Comparison of ENCODE assay signal across 22 mouse cellular contexts in the genomic region with DNA sequence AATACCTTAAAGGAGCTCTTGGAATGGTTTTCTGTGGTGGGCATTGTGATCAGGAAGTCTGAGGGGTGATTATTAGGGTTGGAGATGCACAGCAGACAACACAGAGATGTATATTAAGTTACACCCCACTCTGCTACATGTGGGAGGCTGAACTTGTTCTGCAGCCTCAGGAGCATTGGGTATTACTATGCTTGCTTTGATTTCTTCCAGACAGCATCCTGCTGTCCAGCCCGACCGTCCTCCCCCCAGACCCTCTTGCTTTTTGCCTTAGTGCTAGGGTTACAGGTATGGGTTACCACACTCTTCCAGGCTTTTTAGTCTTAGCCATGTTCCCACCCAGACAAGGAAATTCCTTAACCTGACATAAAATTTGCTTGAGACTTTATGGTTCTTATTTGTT. TPM values are rescaled to one million over a fixed set of nuclear protein-coding genes. Genes with fewer than 3 reads are reported as not detected.
DNase-seq lines count a peak whose midpoint lies in the region; ATAC-seq and TF ChIP-seq lines count a peak whose summit lies in the region.
"Had no signal": no experiment of that assay in that cellular context is flagged by ENCODE, and none has a peak within 500 bp of the region (broad histone marks: within the 10 kb centered on the region; RNA-seq: fewer than 3 reads in every experiment).

No protein-coding gene starts in this region.

- DNase-seq in intestine, embryonic 14.5 days (ENCODE audit: low spot score) = no peak
- DNase-seq in kidney, adult 11 months = no peak
- no peak for DNase-seq in lung, postnatal 0 days (ENCODE audit: low spot score)
- no peak for DNase-seq in layer of hippocampus, adult 18-20 months (ENCODE audit: low spot score in 2 of 2)
- DNase-seq: adrenal gland, adult 8-10 months; adrenal gland, postnatal 36 days; cerebellum, adult 18-20 months; cerebellum, adult 9-10 months; cerebellum, postnatal 14 days; forebrain, postnatal 0 days; gastrocnemius, adult 2 months; gastrocnemius, postnatal 14 days had no signal

- H3K9ac ChIP-seq in intestine, embryonic 14.5 days (ENCODE audit: low read length) = no peak overlapping the region
- H3K9ac ChIP-seq in intestine, postnatal 0 days (ENCODE audit: low read depth, low read length) = no peak overlapping the region
- H3K9ac ChIP-seq in kidney, embryonic 16.5 days (replicated peaks; ENCODE audit: low read length) = no peak overlapping the region
- H3K9ac ChIP-seq in lung, embryonic 15.5 days = no peak overlapping the region
- no peak overlapping the region for H3K9ac ChIP-seq in lung, postnatal 0 days (replicated peaks; ENCODE audit: low read depth)
- H3K9ac ChIP-seq: embryonic facial prominence, embryonic 12.5 days; embryonic facial prominence, embryonic 15.5 days; forebrain, postnatal 0 days; hindbrain, embryonic 12.5 days had no signal

- no peak for TF ChIP-seq EP300 in lung, postnatal 0 days (IDR thresholded peaks at IDR 0.05)

- H3K27me3 ChIP-seq in intestine, embryonic 14.5 days (replicated peaks; ENCODE audit: control insufficient read depth, insufficient read depth, low read length) = no peaks in the 10 kb centered on the region
- no peaks in the 10 kb centered on the region for H3K27me3 ChIP-seq in intestine, postnatal 0 days (replicated peaks; ENCODE audit: control insufficient read depth, insufficient read depth, low read length)
- H3K27me3 ChIP-seq in kidney, embryonic 16.5 days (ENCODE audit: insufficient read depth, low read length) = no peaks in the 10 kb centered on the region
- H3K27me3 ChIP-seq in lung, embryonic 15.5 days = no peaks in the 10 kb centered on the region
- no peaks in the 10 kb centered on the region for H3K27me3 ChIP-seq in lung, postnatal 0 days (replicated peaks; ENCODE audit: insufficient read depth, low read length)
- H3K27me3 ChIP-seq in small intestine, adult 2 months (ENCODE audit: control insufficient read depth, insufficient read depth, low read length) = no peaks in the 10 kb centered on the region
- H3K27me3 ChIP-seq: embryonic facial prominence, embryonic 12.5 days; embryonic facial prominence, embryonic 15.5 days; hindbrain, embryonic 12.5 days had no signal

- peak overlapping the region; percentile 20; the same call in 1 of the 2 replicates for H3K27ac ChIP-seq in intestine, embryonic 14.5 days (ENCODE audit: low read depth)
- H3K27ac ChIP-seq in intestine, postnatal 0 days (ENCODE audit: low read depth, low read length) = no peak overlapping the region
- H3K27ac ChIP-seq in kidney, embryonic 16.5 days (ENCODE audit: low read length) = peak overlapping the region; percentile 88
- H3K27ac ChIP-seq in lung, embryonic 15.5 days = peak overlapping the region; percentile 7; the same call in 1 of the 2 replicates
- H3K27ac ChIP-seq in lung, postnatal 0 days (ENCODE audit: low read length) = no peak overlapping the region
- peak overlapping the region; percentile 46; the same call in 1 of the 2 replicates for H3K27ac ChIP-seq in small intestine, adult 2 months (ENCODE audit: insufficient read depth, low read depth, low read length)
- H3K27ac ChIP-seq: embryonic facial prominence, embryonic 12.5 days; embryonic facial prominence, embryonic 15.5 days; gastrocnemius, adult 2 months; hindbrain, embryonic 12.5 days had no signal

- H3K4me2 ChIP-seq in intestine, embryonic 14.5 days (ENCODE audit: low read length) = no peak overlapping the region
- no peak overlapping the region for H3K4me2 ChIP-seq in intestine, postnatal 0 days (replicated peaks; ENCODE audit: low read depth)
- no peak overlapping the region for H3K4me2 ChIP-seq in kidney, embryonic 16.5 days (replicated peaks; ENCODE audit: low read depth, low read length)
- H3K4me2 ChIP-seq in lung, embryonic 15.5 days = no peak overlapping the region
- no peak overlapping the region for H3K4me2 ChIP-seq in lung, postnatal 0 days (replicated peaks; ENCODE audit: low read depth, low read length)
- H3K4me2 ChIP-seq: embryonic facial prominence, embryonic 12.5 days; embryonic facial prominence, embryonic 15.5 days; heart, embryonic 11.5 days; hindbrain, embryonic 12.5 days had no signal

- TF ChIP-seq CTCF in intestine, postnatal 0 days (IDR thresholded peaks at IDR 0.05; ENCODE audit: low read depth) = no peak
- no peak for TF ChIP-seq CTCF in lung, postnatal 0 days (IDR thresholded peaks at IDR 0.05)
- TF ChIP-seq CTCF in small intestine, adult 2 months (IDR thresholded peaks at IDR 0.05; ENCODE audit: extremely low read depth, insufficient read length, insufficient replicate concordance, low read depth, low read length) = no peak

- no peak for ATAC-seq in intestine, embryonic 14.5 days (replicated peaks; ENCODE audit: low FRiP score, low TSS enrichment, low read depth)
- no peak for ATAC-seq in intestine, postnatal 0 days
- peak; percentile 66; the same call in 1 of the 2 replicates for ATAC-seq in kidney, embryonic 16.5 days (ENCODE audit: low FRiP score, low TSS enrichment)
- ATAC-seq in lung, embryonic 15.5 days (ENCODE audit: borderline replicate concordance, extremely low read depth, low FRiP score, low TSS enrichment) = no peak
- ATAC-seq in lung, postnatal 0 days = no peak
- ATAC-seq: activated CD4-positive, CD25-positive, alpha-beta regulatory T cell, adult 4 months; forebrain, embryonic 14.5 days; forebrain, postnatal 0 days had no signal

- WGBS in intestine, embryonic 14.5 days = 70% methylated on average over 2 of the region's 2 CpGs
- WGBS in intestine, postnatal 0 days = 65% methylated on average over 2 of the region's 2 CpGs
- 28% methylated on average over 2 of the region's 2 CpGs for WGBS in kidney, embryonic 16.5 days
- 42% methylated on average over 2 of the region's 2 CpGs for WGBS in lung, embryonic 15.5 days
- WGBS in lung, postnatal 0 days = 52% methylated on average over 2 of the region's 2 CpGs
- 84% methylated on average over 2 of the region's 2 CpGs for WGBS in small intestine, adult 2 months

- H3K4me3 ChIP-seq in intestine, embryonic 14.5 days (ENCODE audit: low read depth, low read length) = no peak overlapping the region
- no peak overlapping the region for H3K4me3 ChIP-seq in intestine, postnatal 0 days (ENCODE audit: low read depth, low read length)
- H3K4me3 ChIP-seq in kidney, embryonic 16.5 days (ENCODE audit: low read length) = no peak overlapping the region
- no peak overlapping the region for H3K4me3 ChIP-seq in lung, embryonic 15.5 days
- H3K4me3 ChIP-seq in lung, postnatal 0 days (ENCODE audit: low read depth, low read length) = no peak overlapping the region
- no peak overlapping the region for H3K4me3 ChIP-seq in small intestine, adult 2 months (ENCODE audit: low read depth, low read length)
- H3K4me3 ChIP-seq: embryonic facial prominence, embryonic 12.5 days; embryonic facial prominence, embryonic 15.5 days; gastrocnemius, adult 2 months; hindbrain, embryonic 12.5 days had no signal

- peaks cover 11% of the 10 kb centered on the region; the same call in 1 of the 2 replicates for H3K4me1 ChIP-seq in intestine, embryonic 14.5 days (replicated peaks; ENCODE audit: control insufficient read depth, insufficient read depth, low read length)
- H3K4me1 ChIP-seq in intestine, postnatal 0 days (replicated peaks; ENCODE audit: control insufficient read depth, insufficient read depth, low read length) = no peaks in the 10 kb centered on the region
- peaks cover 12% of the 10 kb centered on the region; the same call in 1 of the 2 replicates for H3K4me1 ChIP-seq in kidney, embryonic 16.5 days (ENCODE audit: insufficient read depth, low read length)
- H3K4me1 ChIP-seq in lung, embryonic 15.5 days = peaks cover 15% of the 10 kb centered on the region
- H3K4me1 ChIP-seq in lung, postnatal 0 days (ENCODE audit: insufficient read depth, low read depth, low read length) = peaks cover 7% of the 10 kb centered on the region; the same call in 1 of the 2 replicates
- no peaks in the 10 kb centered on the region for H3K4me1 ChIP-seq in small intestine, adult 2 months (ENCODE audit: control insufficient read depth, insufficient read depth, insufficient read length, low read length)
- H3K4me1 ChIP-seq: embryonic facial prominence, embryonic 12.5 days; embryonic facial prominence, embryonic 15.5 days; hindbrain, embryonic 12.5 days had no signal

- 0 out of 2 replicates have a peak, but pooled peaks cover 3% of the 10 kb centered on the region for H3K36me3 ChIP-seq in intestine, embryonic 14.5 days (ENCODE audit: control insufficient read depth, insufficient read depth, low read length)
- H3K36me3 ChIP-seq in intestine, postnatal 0 days (ENCODE audit: control insufficient read depth, insufficient read depth) = no peaks in the 10 kb centered on the region
- no peaks in the 10 kb centered on the region for H3K36me3 ChIP-seq in kidney, embryonic 16.5 days (ENCODE audit: insufficient read depth, low read length)
- H3K36me3 ChIP-seq in lung, embryonic 15.5 days = no peaks in the 10 kb centered on the region
- no peaks in the 10 kb centered on the region for H3K36me3 ChIP-seq in lung, postnatal 0 days (ENCODE audit: insufficient read depth, low read length)
- no peaks in the 10 kb centered on the region for H3K36me3 ChIP-seq in small intestine, adult 2 months (ENCODE audit: control insufficient read depth, insufficient read depth, low read length)
- H3K36me3 ChIP-seq: embryonic facial prominence, embryonic 12.5 days; embryonic facial prominence, embryonic 15.5 days; hindbrain, embryonic 12.5 days had no signal

- no peaks in the 10 kb centered on the region for H3K9me3 ChIP-seq in intestine, embryonic 14.5 days (ENCODE audit: control insufficient read depth, low read length)
- H3K9me3 ChIP-seq in intestine, postnatal 0 days (ENCODE audit: control insufficient read depth) = no peaks in the 10 kb centered on the region
- H3K9me3 ChIP-seq in kidney, embryonic 16.5 days (ENCODE audit: low read length) = no peaks in the 10 kb centered on the region
- no peaks in the 10 kb centered on the region for H3K9me3 ChIP-seq in lung, embryonic 15.5 days
- H3K9me3 ChIP-seq in lung, postnatal 0 days (ENCODE audit: low read length) = no peaks in the 10 kb centered on the region
- H3K9me3 ChIP-seq: embryonic facial prominence, embryonic 12.5 days; embryonic facial prominence, embryonic 15.5 days; hindbrain, embryonic 12.5 days had no signal

- no peak for TF ChIP-seq POLR2A in small intestine, adult 2 months (IDR thresholded peaks at IDR 0.05; ENCODE audit: low read depth, low read length)

RNA-seq across cellular contexts. Expression of a gene that starts 30.8 kb away (rescaled TPM):
- 10.0 and 10.3 TPM in 2 replicates for polyA plus RNA-seq in intestine, embryonic 14.5 days (2014; fragmentation: Nextera tagmentation; extraction: Ambion mirVana)
- polyA plus RNA-seq in intestine, postnatal 0 days (2015; fragmentation: Nextera tagmentation; extraction: Ambion mirVana) = 1.3 and 1.9 TPM in 2 replicates
- 8.0 and 8.9 TPM in 2 replicates for polyA plus RNA-seq in kidney, embryonic 16.5 days (2015; fragmentation: Nextera tagmentation; extraction: Ambion mirVana)
- 7.6 and 9.0 TPM in 2 replicates for polyA plus RNA-seq in lung, embryonic 15.5 days (2015; fragmentation: Nextera tagmentation; extraction: Ambion mirVana)
- 1.3 and 1.5 TPM in 2 replicates for polyA plus RNA-seq in lung, postnatal 0 days (2015; fragmentation: Nextera tagmentation; extraction: Ambion mirVana)
- 0.14 and 0.46 TPM in 2 replicates for polyA plus RNA-seq in small intestine, adult 2 months (2012; rRNA removed)
- total RNA-seq in layer of hippocampus, adult 18-20 months (2021) = under 1 TPM in 1 of 2 experiments, not detected in 1; 0.17 TPM

RNA-seq across cellular contexts. Expression of a gene that starts 31.8 kb away (rescaled TPM):
- 12.5 and 17.9 TPM in 2 replicates for polyA plus RNA-seq in intestine, embryonic 14.5 days (2014; fragmentation: Nextera tagmentation; extraction: Ambion mirVana)
- 7.9 and 10.1 TPM in 2 replicates for polyA plus RNA-seq in intestine, postnatal 0 days (2015; fragmentation: Nextera tagmentation; extraction: Ambion mirVana)
- polyA plus RNA-seq in kidney, embryonic 16.5 days (2015; fragmentation: Nextera tagmentation; extraction: Ambion mirVana) = 11.2 and 17.7 TPM in 2 replicates
- polyA plus RNA-seq in lung, embryonic 15.5 days (2015; fragmentation: Nextera tagmentation; extraction: Ambion mirVana) = 10.9 and 12.3 TPM in 2 replicates
- polyA plus RNA-seq in lung, postnatal 0 days (2015; fragmentation: Nextera tagmentation; extraction: Ambion mirVana) = 7.0 and 8.0 TPM in 2 replicates
- polyA plus RNA-seq in small intestine, adult 2 months (2012; rRNA removed) = 10.8 and 17.1 TPM in 2 replicates
- total RNA-seq in layer of hippocampus, adult 18-20 months (2021) = 10 to 100 TPM; 32.7 to 33.6 TPM

Comparison
In these comparisons a context has a peak if more than half of its experiments do, and no peak if none do; other contexts are left out.
1. H3K27ac ChIP-seq: peak in intestine, embryonic 14.5 days (single experiment), kidney, embryonic 16.5 days (single experiment), lung, embryonic 15.5 days (single experiment) and small intestine, adult 2 months (single experiment); none in intestine, postnatal 0 days (single experiment) and lung, postnatal 0 days (single experiment).